Mouse (Mus musculus) hindbrain, embryonic 16.5 days (tissue): ENCODE measurements around the gene Nr2f2. TPM values are rescaled to one million over a fixed set of nuclear protein-coding genes. Genes with fewer than 3 reads are reported as not detected.

Experiments
- ATAC-seq: fragments of 200-750 bp; cut with Nextera tagmentation; 2 replicates; pipeline ENCODE4 v1.8.0; 2017; ENCODE audit warnings: moderate TSS enrichment, moderate library complexity
- H3K27ac ChIP-seq: fragments of 300-500 bp; sonication (generic); 2 replicates; pipeline ENCODE4 v1.5.1; 2014; ENCODE audit warnings: low read depth, mild to moderate bottlenecking, control low read depth, low read length, moderate library complexity
- H3K27me3 ChIP-seq: fragments of 300-500 bp; sonication (generic); replicated peaks from 2 replicates; pipeline ENCODE4 v1.6.1; 2014; ENCODE audit warnings: low read length; ENCODE audit not compliant: control insufficient read depth, insufficient read depth
- H3K36me3 ChIP-seq: fragments of 300-500 bp; sonication (generic); 2 replicates; pipeline ENCODE4 v1.6.1; 2014; ENCODE audit warnings: mild to moderate bottlenecking, low read length, moderate library complexity, mixed read lengths; ENCODE audit not compliant: control insufficient read depth, insufficient read depth
- H3K4me1 ChIP-seq: fragments of 300-500 bp; sonication (generic); 2 replicates; pipeline ENCODE4 v1.6.1; 2014; ENCODE audit warnings: low read depth, low read length; ENCODE audit not compliant: control insufficient read depth, insufficient read depth
- H3K4me2 ChIP-seq: fragments of 300-500 bp; sonication (generic); 2 replicates; pipeline ENCODE4 v1.6.1; 2014; ENCODE audit warnings: mild to moderate bottlenecking, low read length, control low read depth, moderate library complexity
- H3K4me3 ChIP-seq: fragments of 300-500 bp; sonication (generic); 2 replicates; pipeline ENCODE4 v1.5.1; 2014; ENCODE audit warnings: mild to moderate bottlenecking, low read length, control low read depth, moderate library complexity
- H3K9ac ChIP-seq: fragments of 300-500 bp; sonication (generic); 2 replicates; pipeline ENCODE4 v1.6.1; 2014; ENCODE audit warnings: low read depth, mild to moderate bottlenecking, control low read depth, low read length, moderate library complexity
- H3K9me3 ChIP-seq: fragments of 300-500 bp; sonication (generic); 2 replicates; pipeline ENCODE4 v1.6.1; 2014; ENCODE audit warnings: mild to moderate bottlenecking, low read length, moderate library complexity; ENCODE audit not compliant: control insufficient read depth
- WGBS: fragments of 180-500 bp; shearing (Covaris S2); extraction: QIAGEN DNeasy Blood & Tissue Kit; methylation state at CpG from one replicate; pipeline ENCODE4 v1.1.7; 2014; 5-methylcytosine and 5-hydroxymethylcytosine counted together
- polyA plus RNA-seq: library from polyadenylated mRNA; unstranded; fragments of >200 nt; fragmentation: Nextera tagmentation; extraction: Ambion mirVana; gene quantifications from 2 replicates; pipeline ENCODE4 v1.2.1, GENCODE M21; 2015

The Nr2f2 gene
- polyA plus RNA-seq, 1 experiment from 2014 or later = 63.1 TPM

GRCm38 (mm10) chr7:70355691-70356568, 10.6 kb downstream of the Nr2f2 start:
- 21% methylated on average over 5 of the region's 5 CpGs for WGBS
- H3K9me3 ChIP-seq = no peaks in the 10 kb centered on the region
- H3K36me3 ChIP-seq = no peaks in the 10 kb centered on the region
- no peaks in the 10 kb centered on the region for H3K4me1 ChIP-seq
- no peaks in the 10 kb centered on the region for H3K27me3 ChIP-seq
- peak overlapping the region; percentile 44; the same call in 1 of the 2 replicates for H3K27ac ChIP-seq
- peak overlapping the region; percentile 90 for H3K4me2 ChIP-seq
- no peak for ATAC-seq
- peak overlapping the region; percentile 94 for H3K9ac ChIP-seq
- peak overlapping the region; percentile 77 for H3K4me3 ChIP-seq

DNA sequence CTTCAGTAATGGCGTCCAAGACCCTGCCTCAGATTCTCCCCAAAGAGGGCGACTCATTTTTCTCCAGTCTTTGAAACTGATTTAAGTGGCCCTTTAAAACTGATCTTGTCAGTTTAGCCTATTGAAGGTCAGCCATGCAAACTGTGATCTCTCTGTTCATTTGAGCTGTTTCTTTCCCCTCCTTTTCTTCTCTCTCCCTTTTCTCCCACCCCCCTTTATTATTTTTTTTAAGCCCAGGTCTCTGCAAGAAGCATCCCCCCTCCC, 11.2 kb downstream of the Nr2f2 start:
- peak overlapping the region; percentile 52 for H3K9ac ChIP-seq
- no peaks in the 10 kb centered on the region for H3K27me3 ChIP-seq
- whole genome bisulfite sequencing = 30% methylated on average over 2 of the region's 2 CpGs
- peak overlapping the region; percentile 90 for H3K4me2 ChIP-seq
- peak overlapping the region; percentile 77 for H3K4me3 ChIP-seq
- peak overlapping the region; percentile 64 for H3K27ac ChIP-seq
- no peak for ATAC-seq
- no peaks in the 10 kb centered on the region for H3K36me3 ChIP-seq
- no peaks in the 10 kb centered on the region for H3K9me3 ChIP-seq
- peaks cover 1% of the 10 kb centered on the region for H3K4me1 ChIP-seq

DNA sequence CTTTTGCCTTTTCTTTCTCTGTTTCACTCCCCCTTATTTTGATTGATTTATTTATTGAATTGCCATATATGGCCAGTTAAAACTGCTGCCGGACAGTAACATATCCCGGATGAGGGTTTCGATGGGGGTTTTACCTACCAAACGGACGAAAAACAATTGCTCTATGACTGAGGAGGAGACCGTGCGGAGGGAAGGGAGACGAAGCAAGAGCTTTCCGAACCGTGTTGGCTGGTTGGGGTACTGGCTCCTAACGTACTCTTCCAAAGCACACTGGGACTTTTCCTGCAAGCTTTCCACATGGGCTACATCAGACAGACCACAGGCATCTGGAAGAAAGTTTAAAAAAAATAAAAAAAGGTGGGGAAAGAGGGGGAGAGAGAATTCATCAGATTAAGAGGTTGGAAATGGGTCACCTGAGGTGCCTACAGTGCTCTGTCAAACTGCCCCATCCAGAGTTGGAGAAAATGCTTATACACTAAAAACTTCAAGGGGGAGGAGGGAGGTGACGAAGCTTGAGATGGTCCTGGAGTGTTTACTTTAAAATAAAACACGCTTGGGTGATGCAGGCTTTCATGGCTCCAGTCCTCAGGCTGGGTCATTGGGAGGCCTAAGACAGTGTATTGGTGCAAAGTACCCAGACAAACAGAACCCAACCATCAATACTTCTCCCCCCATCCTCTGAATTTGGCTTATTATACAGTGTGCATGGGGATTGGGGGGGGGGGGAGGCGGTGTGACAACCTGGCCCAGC, 11.8 kb downstream of the Nr2f2 start:
- no peaks in the 10 kb centered on the region for H3K36me3 ChIP-seq
- peak overlapping the region; percentile 90 for H3K4me2 ChIP-seq
- WGBS = 17% methylated on average over 14 of the region's 14 CpGs
- H3K4me3 ChIP-seq = peak overlapping the region; percentile 77
- H3K9ac ChIP-seq = peak overlapping the region; percentile 52
- H3K4me1 ChIP-seq = peaks cover 4% of the 10 kb centered on the region
- H3K9me3 ChIP-seq = no peaks in the 10 kb centered on the region
- H3K27me3 ChIP-seq = no peaks in the 10 kb centered on the region
- ATAC-seq = peak; percentile 7; the same call in 1 of the 2 replicates
- peak overlapping the region; percentile 64 for H3K27ac ChIP-seq

GRCm38 (mm10) chr7:70353151-70353550, 13.4 kb downstream of the Nr2f2 start:
- WGBS = 14% methylated on average over 4 of the region's 4 CpGs
- H3K27me3 ChIP-seq = no peaks in the 10 kb centered on the region; the same call in 1 of the 2 replicates
- ATAC-seq = no peak
- H3K4me2 ChIP-seq = peak overlapping the region; percentile 73
- no peak overlapping the region for H3K27ac ChIP-seq
- H3K36me3 ChIP-seq = no peaks in the 10 kb centered on the region
- no peak overlapping the region for H3K9ac ChIP-seq
- peaks cover 8% of the 10 kb centered on the region for H3K4me1 ChIP-seq
- H3K9me3 ChIP-seq = no peaks in the 10 kb centered on the region
- peak overlapping the region; percentile 16 for H3K4me3 ChIP-seq

- Histone ChIP-seq H3K9me3 (no peaks in the 10 kb centered on the region), H3K27me3 (no peaks in the 10 kb centered on the region; the same call in none of the 2 replicates), H3K4me3 (peak overlapping the region; percentile 67), H3K27ac (peak overlapping the region; percentile 93), H3K4me2 (peak overlapping the region; percentile 73), H3K36me3 (no peaks in the 10 kb centered on the region), H3K9ac (no peak overlapping the region; the same call in 1 of the 2 replicates), H3K4me1 (peaks cover 13% of the 10 kb centered on the region)
- ATAC-seq = no peak
- WGBS = 38% methylated on average over 3 of the region's 3 CpGs
These were observed 13.9 kb downstream of the Nr2f2 start for GRCm38 (mm10) chr7:70352617-70353016.

- 8% methylated on average over 1 of the region's 1 CpGs for WGBS
- H3K4me3 ChIP-seq = peak overlapping the region; percentile 67
- no peaks in the 10 kb centered on the region for H3K36me3 ChIP-seq
- no peaks in the 10 kb centered on the region for H3K9me3 ChIP-seq
- peak overlapping the region; percentile 73 for H3K4me2 ChIP-seq
- H3K27me3 ChIP-seq = peaks cover 1% of the 10 kb centered on the region
- ATAC-seq = no peak
- H3K4me1 ChIP-seq = peaks cover 18% of the 10 kb centered on the region
- peak overlapping the region; percentile 3; the same call in 1 of the 2 replicates for H3K9ac ChIP-seq
- H3K27ac ChIP-seq = peak overlapping the region; percentile 93
These were observed 14.5 kb downstream of the Nr2f2 start for GRCm38 (mm10) chr7:70351981-70352560.

DNA sequence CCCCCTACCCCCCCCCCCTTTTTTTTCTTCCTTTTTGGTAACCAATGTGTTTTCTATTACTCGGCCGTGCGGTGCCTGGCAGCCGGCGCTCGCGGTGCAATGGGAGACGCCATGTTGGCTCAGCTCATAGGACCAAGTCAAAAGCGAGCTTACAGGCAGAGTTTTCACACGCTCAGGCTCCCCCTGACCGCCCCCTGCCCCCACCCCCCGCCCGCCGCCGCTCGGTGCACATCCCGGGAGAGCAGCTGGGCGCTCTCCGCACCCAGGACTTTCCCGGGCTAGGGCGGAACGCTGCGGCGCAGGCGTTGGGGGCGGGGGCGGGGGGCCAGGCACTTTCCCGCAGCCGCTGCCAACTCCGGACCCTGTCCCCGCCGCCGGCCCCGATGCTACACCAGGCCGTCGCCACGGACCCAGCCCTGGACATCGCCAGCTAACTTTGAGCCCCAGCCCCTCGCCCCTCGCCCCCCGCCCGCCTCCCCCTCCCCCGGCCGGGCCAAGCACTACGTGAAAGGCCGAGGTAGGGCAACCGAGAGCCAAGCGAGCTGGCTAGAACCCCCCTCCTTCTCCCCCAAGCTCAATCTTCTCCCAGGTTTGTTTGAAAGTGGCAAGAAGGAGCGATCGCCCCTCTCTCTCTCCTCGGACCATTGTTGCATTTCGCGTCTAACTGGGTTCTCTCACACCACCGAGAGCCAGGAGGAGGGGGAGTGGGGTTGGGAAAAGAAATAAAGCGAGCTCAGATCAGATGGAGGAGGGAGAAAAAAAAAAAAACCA, 15.6 kb downstream of the Nr2f2 start:
- Histone ChIP-seq H3K4me2 (peak overlapping the region; percentile 73), H3K27me3 (peaks cover 6% of the 10 kb centered on the region), H3K27ac (peak overlapping the region; percentile 93), H3K4me3 (peak overlapping the region; percentile 67), H3K36me3 (no peaks in the 10 kb centered on the region), H3K9ac (peak overlapping the region; percentile 83), H3K4me1 (peaks cover 26% of the 10 kb centered on the region), H3K9me3 (no peaks in the 10 kb centered on the region)
- under 1% methylated on average over 40 of the region's 55 CpGs for WGBS
- ATAC-seq = peak; percentile 83

GRCm38 (mm10) chr7:70349981-70350670, 16.4 kb downstream of the Nr2f2 start:
- H3K4me1 ChIP-seq = peaks cover 30% of the 10 kb centered on the region

More at GRCm38 (mm10) chr7:70349981-70350670, 16.4 kb downstream of the Nr2f2 start:
- Histone ChIP-seq H3K4me2 (peak overlapping the region; percentile 73), H3K36me3 (no peaks in the 10 kb centered on the region), H3K27me3 (peaks cover 6% of the 10 kb centered on the region), H3K4me3 (peak overlapping the region; percentile 67), H3K9me3 (no peaks in the 10 kb centered on the region), H3K9ac (peak overlapping the region; percentile 83), H3K27ac (peak overlapping the region; percentile 93)
- WGBS = 8% methylated on average over 20 of the region's 20 CpGs
- ATAC-seq = peak; percentile 2; the same call in 1 of the 2 replicates
